Mouse (Mus musculus) kidney, adult 2 months (tissue): ENCODE results near the gene Jmjd6.

Source experiments
- CTCF ChIP-seq: fragments of 200-500 bp; conservative IDR thresholded peaks from 2 replicates; pipeline ENCODE4 v1.5.1; 2011; ENCODE audit warnings: low read depth, mild to moderate bottlenecking, control low read depth, low read length, moderate library complexity, mixed read lengths; ENCODE audit not compliant: insufficient read depth, insufficient read length
- POLR2A ChIP-seq: fragments of 200-500 bp; IDR thresholded peaks from one replicate; pipeline ENCODE4 v1.6.1; 2011; ENCODE audit warnings: low read depth, low read length, control low read depth

DNA sequence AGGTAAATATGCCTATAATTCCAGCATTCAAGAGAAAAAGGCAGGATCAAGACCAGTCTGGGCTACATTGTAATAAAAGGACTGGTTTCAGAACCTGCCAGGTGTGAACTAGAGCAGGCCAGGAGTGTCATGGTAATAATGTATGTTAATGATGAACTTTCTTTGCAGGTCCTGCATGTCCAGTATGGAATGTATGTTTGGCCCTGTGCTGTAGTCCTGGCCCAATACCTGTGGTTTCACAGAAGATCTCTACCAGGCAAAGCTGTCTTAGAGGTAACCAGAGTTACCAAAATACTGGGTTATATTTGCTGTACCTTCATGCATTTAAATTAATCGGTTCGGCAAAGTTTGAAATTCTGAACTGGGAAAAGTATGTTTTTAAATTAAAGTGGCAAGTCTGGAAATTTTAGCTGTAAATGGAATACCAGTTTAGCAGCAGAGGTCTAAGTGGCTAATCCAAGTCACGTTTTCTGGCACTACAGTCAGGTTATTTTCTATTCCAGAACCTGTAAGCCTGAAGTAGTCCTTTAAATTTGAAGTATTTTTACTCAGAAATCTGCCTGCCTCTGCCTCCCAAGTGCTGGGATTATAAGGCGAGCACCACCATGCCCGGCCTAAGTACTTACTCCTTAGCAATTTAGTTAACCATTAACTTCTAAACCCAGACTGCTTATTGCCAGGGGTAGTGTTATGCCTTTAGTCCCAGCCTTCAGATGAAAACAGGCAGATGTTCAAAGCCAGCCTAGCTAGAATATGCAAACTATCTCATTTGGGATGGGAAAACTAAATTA lies 5.0 kb upstream of the Jmjd6 start:
- TF ChIP-seq POLR2A (no peak), CTCF (no peak)
